Mouse (Mus musculus) regulatory T cell (primary cell): ENCODE measurements around the gene Vav3.

Experiments
- in situ Hi-C: fragments of 300-600 bp; cut with MboI, MseI; formaldehyde crosslinking; loops from one replicate; pipeline ENCODE4 v1.15.1; 2025; ENCODE audit warnings: high pct_unique_total_duplicates

The Vav3 gene

DNA sequence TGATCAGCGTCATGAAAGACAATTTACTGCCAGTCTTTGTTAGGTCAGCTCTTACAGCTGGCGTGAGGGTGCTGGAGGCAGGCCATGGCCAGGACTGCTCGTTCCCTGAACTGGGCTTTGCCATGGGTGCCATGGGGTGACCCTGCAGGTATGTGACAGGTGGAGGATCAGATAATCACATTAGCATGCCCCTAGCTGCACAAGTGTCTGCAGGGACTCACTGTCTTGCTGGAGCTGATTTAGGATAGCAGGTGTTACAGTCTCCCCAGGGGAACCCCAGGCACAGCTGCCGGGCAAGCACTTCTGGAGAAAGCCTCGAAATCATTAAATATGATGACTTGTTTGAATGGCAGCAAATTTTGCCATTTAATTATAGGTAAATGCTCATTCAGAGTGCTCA, 156.0 kb downstream of the Vav3 start:
- in situ Hi-C loops = loop anchor here (10.0 kb wide), 1 partner anchor 342 kb away; no protein-coding TSS in a partner anchor

DNA sequence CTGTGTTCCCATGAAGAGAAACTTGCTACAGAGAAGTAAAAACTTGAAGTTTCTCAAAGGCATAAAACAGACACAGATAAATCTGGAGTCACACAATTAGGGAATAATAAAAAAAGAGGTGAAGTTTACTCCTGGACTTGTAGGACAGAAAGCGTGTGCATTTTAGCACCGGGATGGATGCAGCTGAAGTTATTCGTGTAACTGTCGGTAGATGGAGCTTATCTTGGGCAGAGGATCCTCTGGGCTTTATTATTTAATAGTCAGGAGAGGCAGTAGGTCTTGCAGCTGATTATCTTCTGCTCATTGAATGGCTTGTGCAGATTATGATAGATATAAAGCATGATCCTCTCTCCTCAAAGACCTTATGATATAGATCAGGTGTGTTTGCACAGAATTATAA, 156.6 kb downstream of the Vav3 start:
- in situ Hi-C loops = loop anchor here (10.0 kb wide), 1 partner anchor 342 kb away; no protein-coding TSS in a partner anchor

DNA sequence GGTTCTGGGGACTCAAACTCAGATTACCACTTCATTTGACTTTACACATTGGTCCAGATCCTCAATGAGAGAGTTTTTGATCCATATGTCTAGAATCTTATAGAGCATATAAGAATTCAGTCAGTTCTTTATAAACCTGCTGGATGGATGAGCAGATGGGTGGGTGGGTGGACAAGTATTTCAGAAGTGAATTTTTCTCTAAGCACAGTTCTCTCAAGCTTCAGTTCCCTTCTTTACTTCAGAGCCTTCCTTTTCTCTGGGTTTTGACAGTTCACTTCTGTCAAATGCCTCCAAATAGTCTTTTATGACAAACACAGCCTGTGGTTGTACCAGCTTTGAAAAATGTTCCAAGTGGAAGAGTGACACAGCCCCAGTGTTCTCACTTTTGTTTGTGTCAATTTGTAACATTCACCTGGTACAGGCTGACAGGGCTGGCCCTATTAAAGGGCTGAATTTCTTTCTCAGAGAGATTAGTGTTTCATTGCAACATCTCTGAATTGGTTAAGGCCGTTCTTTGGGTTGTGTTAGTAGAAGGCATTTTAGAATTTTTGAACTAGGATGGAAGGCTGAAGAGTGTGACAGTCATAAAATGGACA, 159.5 kb downstream of the Vav3 start:
- in situ Hi-C loops = loop anchor here (10.0 kb wide), 1 partner anchor 345 kb away; no protein-coding TSS in a partner anchor

DNA sequence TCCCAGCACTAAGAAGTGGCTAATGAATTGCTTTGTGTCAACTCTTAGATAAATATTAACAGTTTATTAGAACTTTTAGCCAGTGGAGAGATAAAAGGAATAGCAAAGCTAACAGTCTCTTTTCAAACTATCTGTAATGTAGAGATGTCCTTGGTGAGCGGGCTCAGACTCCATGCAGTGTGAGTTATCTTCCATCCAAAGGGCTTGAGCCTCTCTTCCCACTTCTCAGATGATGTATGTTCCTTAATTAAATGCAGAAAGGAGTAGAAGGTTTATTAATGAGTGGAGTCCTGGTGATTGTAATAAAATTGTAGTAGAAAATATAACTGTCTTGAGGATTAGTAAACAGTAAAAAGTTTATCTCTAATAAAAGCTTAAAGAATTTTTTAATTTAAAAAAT, 169.3 kb downstream of the Vav3 start:
- in situ Hi-C loops = no loop called here

DNA sequence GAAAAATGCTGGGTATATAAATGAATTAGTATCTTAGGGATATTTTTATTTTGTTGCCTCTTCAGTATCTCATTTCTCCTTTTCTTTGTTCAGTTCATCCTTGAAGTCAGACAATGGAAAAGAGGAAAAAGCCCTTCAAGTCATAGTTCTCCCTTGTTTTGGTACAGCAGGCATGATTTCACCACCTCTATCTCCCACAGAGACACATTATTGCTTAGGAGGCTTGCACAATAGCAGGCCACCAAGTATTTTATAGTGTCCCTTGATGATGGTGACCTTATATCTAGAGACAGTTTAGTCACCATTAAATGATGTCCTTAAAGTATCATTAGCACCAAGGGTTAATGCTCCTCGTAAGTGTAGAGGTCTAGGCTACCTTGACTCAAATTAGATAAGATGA, 171.4 kb downstream of the Vav3 start:
- in situ Hi-C loops = no loop called here

DNA sequence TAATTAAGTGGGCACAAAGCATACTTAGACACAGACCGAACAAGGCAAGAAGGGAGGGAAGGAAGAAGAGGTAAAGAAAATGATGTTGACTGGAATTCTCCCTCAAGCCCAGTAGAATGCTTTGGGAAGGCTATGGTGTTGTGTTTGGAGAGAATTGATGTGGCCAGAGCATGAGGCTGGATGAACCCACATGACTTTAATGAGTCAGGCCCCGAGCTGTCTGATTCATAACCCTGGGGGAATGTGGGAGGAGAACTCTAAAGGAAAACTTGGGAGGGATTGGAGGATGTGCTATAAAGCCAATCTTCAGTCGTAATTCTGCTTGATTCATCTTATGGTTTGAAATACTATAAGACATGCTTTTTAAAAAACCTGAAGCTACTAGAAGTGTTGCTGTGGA, 175.0 kb downstream of the Vav3 start:
- in situ Hi-C loops = no loop called here

DNA sequence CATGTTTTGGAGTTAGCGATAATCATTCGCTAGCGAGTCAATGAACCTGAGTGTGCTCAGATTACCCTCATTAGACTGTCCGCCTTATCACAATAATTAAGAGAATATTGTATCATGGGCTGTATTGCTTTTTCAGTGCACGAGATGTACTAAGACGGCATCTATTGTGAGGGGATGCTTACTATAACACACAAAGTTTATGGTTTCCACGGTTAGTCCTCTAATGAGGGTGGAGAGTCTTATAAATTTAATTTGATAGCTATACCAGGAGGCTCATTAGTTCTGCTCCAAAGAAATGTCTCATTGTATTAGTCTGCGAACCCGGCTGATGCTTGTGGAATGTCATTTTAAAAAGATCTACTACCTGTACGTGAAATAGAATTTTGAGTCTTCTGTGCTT, 175.9 kb downstream of the Vav3 start:
- in situ Hi-C loops = no loop called here

DNA sequence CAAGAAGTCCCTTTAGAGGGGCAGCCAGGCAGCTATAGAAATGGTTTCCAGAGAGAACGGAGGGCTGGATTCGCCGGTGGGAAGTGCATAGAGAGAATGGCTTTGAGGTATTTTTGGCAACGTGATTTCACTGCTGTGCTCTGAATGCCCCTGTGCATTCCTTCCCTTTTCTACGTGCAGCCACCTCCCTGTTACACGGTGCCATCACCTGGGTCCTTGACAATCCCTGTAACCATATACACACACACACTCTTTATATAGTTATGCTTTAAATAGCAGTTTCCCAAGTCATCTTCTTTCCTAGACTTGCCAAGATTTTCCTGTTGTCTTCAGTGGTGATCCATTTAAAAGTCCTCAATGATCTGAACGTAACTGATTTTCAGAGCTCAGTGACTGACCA, 181.7 kb downstream of the Vav3 start:
- in situ Hi-C loops = no loop called here

DNA sequence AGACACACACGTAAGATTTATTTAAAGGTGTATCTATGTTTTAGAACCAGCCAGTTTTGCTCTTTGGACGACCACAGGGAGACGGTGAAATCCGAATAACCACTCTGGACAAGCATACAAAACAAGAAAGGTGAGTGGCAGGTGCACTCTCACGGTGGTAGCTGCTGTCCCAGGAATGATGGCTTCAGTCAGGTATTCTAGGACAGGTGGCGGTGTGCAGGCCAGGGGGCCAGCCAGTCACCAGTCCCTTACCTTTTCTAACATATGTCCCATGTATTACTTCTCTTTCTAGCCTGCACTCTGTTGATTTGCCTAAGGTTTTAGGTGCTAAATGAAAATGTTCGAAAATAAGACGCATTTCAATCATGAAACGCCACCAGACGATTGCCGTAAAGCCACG, 185.4 kb downstream of the Vav3 start:
- in situ Hi-C loops = no loop called here

DNA sequence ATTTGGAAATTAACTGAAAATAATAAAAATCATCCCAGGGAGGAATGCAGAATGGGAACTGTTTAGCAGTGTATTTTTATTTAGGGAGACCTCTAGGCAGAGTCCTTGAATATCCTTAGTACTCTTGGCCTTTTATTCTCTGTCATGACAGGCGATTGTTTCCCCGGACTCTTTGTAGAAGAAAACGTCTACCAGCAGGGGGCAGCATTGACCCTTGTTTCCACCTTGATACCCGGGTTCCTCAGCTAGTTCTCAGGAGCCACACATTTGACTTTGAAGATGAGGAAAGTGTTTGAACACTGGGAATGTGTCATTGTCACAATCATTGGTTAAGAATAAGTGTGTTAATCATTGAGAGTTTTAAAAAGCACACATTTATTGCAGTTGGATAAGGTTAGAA, 185.8 kb downstream of the Vav3 start:
- in situ Hi-C loops = no loop called here

DNA sequence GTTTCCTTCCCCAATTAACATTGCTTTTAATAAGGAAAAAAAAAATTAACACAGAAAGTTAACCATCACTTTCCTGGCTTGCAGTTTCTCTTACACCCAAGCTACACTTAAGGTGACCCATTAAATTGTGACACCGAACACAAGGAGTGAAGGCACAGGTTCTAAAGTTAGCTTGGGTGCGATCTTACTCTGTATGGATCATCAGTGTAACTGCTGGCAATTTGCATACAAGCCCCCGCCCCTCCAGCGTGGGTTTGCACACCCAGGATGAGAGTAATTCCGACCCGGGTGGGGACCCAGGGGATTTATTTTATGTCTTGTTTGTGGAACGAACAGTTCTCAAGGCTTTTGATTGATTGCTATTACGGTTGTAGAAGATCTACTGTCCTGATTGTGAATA, 186.2 kb downstream of the Vav3 start:
- in situ Hi-C loops = no loop called here

DNA sequence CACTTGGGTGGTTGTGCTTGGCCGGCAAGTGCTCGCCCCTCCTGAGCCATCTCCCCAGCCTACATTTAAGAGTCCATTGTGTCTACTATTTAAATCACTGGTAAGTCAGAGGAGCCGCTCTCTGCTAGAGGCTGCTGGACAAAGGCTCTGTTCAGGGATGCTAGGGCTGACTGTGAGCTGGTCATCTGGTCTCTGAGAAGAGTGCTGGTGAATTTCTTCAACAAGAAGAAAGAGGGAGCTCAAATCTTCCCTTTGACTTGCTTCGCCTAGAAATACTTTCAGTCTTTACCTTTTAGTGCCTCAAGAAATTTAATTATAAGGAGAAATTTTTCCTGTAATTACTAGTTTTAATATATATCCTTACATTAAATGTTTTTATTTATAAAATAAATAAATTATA, 188.2 kb downstream of the Vav3 start:
- in situ Hi-C loops = no loop called here

DNA sequence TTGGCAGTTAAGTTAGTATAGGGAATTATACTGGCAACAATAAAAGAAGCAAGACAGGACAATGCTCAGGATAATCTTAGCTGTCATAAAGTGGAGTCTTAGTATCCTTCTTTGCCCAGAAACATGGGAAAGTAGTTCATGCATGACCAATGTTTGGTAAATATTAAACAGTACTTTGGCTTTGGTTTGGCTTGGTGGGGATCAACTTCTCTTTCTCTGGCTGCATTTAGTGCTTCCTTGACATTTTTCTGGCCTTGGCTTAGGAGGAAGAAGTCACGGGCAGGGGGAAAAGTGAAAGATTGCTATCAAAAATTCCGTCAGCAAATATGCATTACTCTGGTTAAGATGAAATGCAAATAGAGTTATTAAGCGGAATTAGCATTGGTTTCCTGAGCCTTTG, 197.2 kb downstream of the Vav3 start:
- in situ Hi-C loops = no loop called here

DNA sequence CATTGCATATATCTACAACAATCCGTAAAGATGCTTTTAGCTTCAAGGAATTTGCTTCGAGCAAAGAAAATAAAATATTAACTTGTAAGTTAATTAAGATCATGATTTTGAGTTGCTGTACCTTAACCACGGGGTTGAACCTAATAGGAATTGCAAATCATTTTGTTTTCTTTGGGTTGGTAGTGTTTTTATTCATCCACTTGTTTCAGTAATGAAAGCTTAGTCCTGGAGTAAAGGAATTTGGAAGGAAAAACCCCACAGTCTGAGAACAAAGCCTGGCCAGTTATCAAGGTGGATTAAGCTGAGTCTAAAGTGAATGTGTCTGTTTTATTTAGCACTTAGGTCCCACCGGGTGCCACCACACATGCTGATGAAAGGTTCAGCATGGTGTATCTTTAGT, 199.6 kb downstream of the Vav3 start:
- in situ Hi-C loops = no loop called here

DNA sequence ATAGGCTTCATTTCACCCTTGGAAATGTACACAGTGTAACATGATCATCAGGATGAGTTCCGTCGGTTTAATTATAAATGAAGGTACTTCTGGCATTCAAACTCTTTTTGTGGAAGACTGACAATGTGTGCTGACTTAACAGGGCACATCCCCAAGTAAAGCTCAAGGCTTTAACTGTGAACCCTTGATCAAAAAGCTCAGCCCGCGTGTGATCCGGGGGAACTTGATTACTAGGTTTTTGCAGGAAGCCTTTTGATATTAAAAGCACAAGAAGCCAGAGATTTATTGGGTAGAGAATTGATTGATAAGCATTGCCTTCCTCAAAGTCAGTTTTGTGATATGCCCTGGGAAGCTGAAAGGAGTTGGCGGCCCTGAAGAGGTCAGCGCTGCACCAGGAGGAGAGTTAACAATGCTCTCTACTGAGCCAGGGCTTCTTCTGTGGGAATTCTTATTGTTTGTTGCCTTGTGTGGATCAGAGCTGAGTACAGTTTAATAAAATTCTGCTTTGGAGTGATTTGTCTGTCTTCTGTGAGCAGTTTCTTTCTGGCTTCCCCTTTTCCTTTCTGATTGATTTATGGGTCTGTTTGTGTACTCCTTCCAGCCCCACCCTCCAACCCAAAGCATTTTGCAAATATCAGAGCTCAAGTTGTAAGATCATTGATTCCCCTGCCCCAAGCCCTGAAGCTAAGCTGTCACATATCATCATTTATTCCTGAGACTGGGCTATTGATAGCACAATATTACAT, 204.2 kb downstream of the Vav3 start:
- in situ Hi-C loops = no loop called here

DNA sequence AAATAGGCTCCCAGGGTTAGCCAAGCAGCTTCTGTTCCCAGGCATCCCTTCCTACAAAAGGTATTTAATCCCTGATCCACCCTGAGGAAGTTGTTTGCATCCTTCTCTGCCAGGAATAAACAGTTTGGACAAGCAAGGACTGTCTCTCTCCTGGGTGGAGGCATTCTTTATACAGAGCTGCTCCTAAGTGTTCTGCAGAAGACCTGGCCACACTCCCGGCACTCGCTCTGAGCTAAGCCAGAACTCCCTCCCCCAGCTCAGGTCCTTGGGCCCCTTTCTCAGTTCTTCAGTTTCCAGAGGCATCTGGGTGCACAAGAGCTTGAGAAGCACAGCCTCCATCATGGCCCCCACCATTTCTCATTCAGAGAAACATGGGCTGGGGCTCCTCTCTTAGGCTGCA, 216.9 kb downstream of the Vav3 start:
- in situ Hi-C loops = no loop called here

DNA sequence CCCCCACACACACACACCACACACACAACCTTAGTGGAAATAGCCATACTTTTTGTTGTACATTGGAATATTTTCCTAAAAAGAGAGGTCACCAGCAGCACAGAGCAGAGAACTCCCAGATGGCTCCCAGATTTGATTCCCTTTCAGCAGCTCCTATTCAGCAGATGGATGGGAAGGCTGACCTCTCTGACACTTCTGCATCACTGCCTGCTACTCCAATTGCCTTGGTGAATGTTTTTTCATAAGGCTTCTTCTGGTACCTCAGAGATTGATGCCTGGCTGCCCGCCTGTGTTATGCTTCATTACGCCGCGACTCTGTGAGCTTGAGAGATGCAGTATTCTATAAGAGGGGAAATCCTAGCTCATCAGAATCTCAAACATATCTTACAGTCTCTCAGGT, 220.8 kb downstream of the Vav3 start:
- in situ Hi-C loops = no loop called here

DNA sequence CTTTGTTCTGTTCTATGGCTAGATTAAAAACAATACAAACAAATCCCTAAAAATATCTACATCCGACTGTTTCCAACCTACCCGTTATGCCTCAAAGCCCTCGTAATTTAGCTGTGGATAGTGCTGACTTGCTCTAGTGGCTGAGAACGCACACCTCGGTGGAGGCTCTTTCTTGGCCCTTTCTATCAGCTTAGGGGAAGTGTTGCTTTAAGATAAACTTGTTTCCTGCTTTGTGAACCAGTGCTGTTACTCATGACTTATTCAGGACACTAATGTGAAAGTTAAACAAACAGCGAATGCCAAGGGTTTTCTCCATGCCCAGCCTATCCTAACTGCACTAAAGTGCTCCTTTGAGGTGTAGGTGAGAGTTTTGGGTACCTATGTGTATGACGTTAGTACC, 221.3 kb downstream of the Vav3 start:
- in situ Hi-C loops = no loop called here

DNA sequence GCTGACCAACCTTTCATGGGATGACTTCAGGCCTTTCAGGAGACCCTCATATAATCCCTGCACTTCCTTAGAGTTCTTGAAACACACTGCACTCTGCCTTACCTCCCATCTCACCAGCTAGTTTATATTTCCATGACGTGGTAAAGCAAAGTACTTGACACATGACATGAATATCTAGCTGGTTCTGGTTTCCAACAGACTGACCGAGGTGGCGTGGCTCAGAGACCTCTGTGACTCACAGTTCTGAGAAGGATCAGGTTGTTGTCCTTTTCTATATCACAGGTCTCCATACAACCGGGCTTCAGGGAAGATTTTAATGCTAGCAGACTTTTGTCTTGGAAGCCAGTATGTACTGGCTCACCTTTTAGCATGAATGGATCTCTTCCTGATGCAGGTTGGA, 221.8 kb downstream of the Vav3 start:
- in situ Hi-C loops = no loop called here

DNA sequence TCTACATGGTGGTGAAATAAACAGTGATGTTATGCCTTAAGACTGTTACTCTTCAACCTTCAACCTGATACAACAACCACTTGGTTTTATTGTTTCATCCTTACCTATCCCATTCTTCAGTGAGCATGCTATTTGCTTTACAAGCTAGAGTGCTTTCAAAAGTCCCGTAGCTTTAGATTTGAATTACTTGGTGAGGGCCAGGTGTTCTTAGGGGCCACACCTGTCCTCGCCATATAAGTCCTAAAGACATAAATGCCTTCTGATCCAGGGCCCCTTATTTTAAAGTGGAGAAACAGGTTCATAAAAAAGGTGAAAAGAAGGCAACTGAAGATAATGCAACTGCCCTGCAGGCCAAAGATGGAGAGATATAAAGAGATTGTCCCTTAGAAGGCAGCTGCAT, 224.0 kb downstream of the Vav3 start:
- in situ Hi-C loops = no loop called here

DNA sequence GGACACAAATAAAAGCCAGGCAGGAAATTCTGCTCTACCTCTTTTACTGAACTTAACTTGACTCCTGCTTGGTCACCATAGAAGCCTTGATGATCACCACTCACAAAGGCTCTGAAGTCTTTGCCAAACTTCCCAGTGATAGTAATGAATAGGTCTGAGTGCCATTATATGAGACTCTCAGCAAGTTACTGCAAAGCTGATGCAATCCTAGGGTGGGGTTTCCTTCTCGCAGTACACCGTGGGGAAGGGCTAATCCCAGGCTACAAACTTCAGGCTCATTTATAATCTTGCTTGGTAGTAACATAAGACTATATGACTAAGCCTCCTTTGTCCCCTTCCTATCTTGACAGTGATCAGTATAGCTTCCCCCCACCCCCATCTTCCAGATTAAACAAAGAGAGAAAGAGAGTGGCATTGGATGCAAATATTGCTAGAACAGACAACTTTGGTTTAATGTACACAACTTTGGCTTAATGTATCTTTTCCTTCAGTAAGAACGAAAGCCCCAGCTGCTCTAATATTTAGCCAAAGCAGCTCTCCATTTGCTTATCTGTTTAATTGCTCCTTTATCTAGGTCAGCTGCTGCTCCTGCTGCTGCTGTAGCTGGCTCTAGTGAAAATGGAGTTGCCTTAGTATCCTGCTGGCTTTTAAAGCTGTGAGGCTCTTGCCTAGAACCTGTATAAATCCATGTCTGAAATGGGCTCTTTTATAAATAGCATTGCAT, 228.3 kb downstream of the Vav3 start:
- in situ Hi-C loops = no loop called here

DNA sequence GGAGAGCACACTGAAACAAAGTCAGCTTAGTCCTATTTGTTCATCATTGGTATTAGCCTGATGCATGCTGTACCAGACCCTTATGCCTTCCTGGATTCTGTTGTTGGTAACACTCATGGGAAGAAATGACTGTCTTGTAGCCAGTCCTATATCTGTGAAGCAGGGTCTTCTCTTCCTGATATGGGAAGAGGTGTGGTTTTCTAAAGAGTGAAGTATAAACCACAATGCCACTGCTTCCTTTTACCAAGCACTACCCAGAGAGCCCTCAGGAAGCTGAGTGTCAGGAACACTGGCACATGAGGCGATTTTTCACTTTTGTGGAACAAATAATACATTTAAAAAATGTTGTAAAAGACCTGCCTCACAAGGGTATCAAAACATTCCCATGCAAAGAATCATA, 231.0 kb downstream of the Vav3 start:
- in situ Hi-C loops = no loop called here

DNA sequence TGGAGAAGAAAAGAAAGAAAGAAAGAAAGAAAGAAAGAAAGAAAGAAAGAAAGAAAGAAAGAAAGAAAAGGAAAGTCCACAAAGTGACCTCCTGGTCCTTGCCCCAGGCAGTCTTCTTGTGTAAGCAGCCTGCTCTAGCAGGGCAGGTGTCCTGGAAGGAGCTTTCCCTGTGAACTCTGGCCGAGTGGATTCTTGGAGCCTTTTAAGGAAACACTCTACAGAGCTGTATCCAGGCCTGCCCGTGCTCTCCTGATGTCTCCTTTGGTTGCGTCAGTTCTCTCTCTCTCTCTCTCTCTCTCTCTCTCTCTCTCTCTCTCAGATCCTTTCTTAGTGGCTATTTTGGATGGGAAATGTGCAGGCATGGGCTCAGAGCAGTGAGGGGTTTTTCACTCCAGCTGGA, 232.4 kb downstream of the Vav3 start:
- in situ Hi-C loops = no loop called here
